Mouse (Mus musculus): ENCODE data around the gene Gm20517. TPM values are rescaled to one million over a fixed set of nuclear protein-coding genes. Genes with fewer than 3 reads are reported as not detected.

The Gm20517 gene
- polyA plus RNA-seq, 1 experiment, result 0.64 TPM

DNA sequence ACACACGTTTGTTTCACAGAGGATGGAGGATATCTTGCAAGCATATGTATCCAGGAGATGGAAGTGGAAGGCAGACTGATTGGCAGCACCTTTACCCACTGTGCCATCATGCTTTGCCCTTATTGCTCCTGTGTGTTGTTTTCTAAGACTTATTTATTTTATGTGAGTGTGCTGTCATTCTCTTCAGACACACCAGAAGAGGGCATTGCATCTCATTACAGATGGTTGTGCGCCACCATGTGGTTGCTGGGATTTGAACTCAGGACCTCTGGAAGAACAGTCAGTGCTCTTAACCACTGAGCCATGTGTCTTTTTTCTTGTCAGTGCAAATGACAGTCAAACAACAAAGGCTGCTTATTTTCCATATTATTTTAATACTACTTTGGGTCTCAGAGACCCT, 16.4 kb downstream of the Gm20517 start:
- 76% methylated on average over 2 of the region's 2 CpGs for WGBS
- Histone ChIP-seq H3K4me3 (ENCODE audit: insufficient read depth, low read depth, low read length) (no peak overlapping the region), H3K27me3 (replicated peaks; ENCODE audit: control insufficient read depth, insufficient read depth, low read length) (no peaks in the 10 kb centered on the region), H3K27ac (ENCODE audit: insufficient read depth, low read depth, low read length) (no peak overlapping the region), H3K36me3 (ENCODE audit: control insufficient read depth, insufficient read depth, low read length) (no peaks in the 10 kb centered on the region; the same call in 1 of the 2 replicates), H3K4me1 (ENCODE audit: control insufficient read depth, insufficient read depth, low read length) (no peaks in the 10 kb centered on the region; the same call in 1 of the 2 replicates)
- no peak for DNase-seq
- no peak for TF ChIP-seq POLR2A (IDR thresholded peaks at IDR 0.05; ENCODE audit: low read depth, low read length)
- no peak for TF ChIP-seq CTCF (conservative IDR thresholded peaks at IDR 0.05; ENCODE audit: insufficient read depth, insufficient read length, low read depth, low read length)

- Histone ChIP-seq H3K4me1 (ENCODE audit: control insufficient read depth, insufficient read depth, low read length) (no peaks in the 10 kb centered on the region; the same call in 1 of the 2 replicates), H3K27ac (ENCODE audit: insufficient read depth, low read depth, low read length) (peak overlapping the region; percentile 86), H3K4me3 (ENCODE audit: insufficient read depth, low read depth, low read length) (peak overlapping the region; percentile 85), H3K27me3 (replicated peaks; ENCODE audit: control insufficient read depth, insufficient read depth, low read length) (no peaks in the 10 kb centered on the region), H3K36me3 (ENCODE audit: control insufficient read depth, insufficient read depth, low read length) (no peaks in the 10 kb centered on the region)
- peak; percentile 97 for DNase-seq
- WGBS, result under 1% methylated on average over 63 of the region's 63 CpGs
- TF ChIP-seq POLR2A (IDR thresholded peaks at IDR 0.05; ENCODE audit: low read depth, low read length) (no peak), CTCF (conservative IDR thresholded peaks at IDR 0.05; ENCODE audit: insufficient read depth, insufficient read length, low read depth, low read length) (no peak)
Observed at GRCm38 (mm10) chr17:47628851-47629676, 17.7 kb downstream of the Gm20517 start.

- TF ChIP-seq POLR2A (IDR thresholded peaks at IDR 0.05; ENCODE audit: low read depth, low read length) (no peak), CTCF (conservative IDR thresholded peaks at IDR 0.05; ENCODE audit: insufficient read depth, insufficient read length, low read depth, low read length) (no peak)
- no peak for DNase-seq
- no peaks in the 10 kb centered on the region; the same call in 1 of the 2 replicates for H3K4me1 ChIP-seq (ENCODE audit: control insufficient read depth, insufficient read depth, low read length)
- WGBS, result 1% methylated on average over 60 of the region's 61 CpGs
- no peak overlapping the region for H3K27ac ChIP-seq (ENCODE audit: insufficient read depth, low read depth, low read length)
- no peaks in the 10 kb centered on the region for H3K36me3 ChIP-seq (ENCODE audit: control insufficient read depth, insufficient read depth, low read length)
- peak overlapping the region; percentile 85 for H3K4me3 ChIP-seq (ENCODE audit: insufficient read depth, low read depth, low read length)
- no peaks in the 10 kb centered on the region for H3K27me3 ChIP-seq (replicated peaks; ENCODE audit: control insufficient read depth, insufficient read depth, low read length)
Observed at GRCm38 (mm10) chr17:47629717-47630677, 18.6 kb downstream of the Gm20517 start.

DNA sequence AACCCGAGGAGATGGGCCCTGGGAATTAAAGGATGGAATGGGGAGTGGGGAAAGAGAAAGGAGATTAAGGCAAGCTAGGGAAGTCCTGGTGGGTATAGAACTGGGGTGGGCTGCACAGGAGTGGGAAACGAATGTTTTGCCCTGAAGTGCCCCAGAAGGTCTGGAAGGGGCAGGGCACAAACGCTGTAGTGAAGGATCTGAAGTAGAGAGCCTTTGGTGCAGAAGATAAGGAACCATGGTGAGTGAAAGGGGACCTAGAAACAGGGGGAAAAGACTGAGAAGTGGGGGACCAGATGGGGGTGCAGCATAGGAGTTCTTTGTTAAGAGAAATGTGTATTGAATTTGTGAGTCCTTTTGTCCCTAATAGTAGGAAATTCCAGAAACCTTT, 19.3 kb downstream of the Gm20517 start, which contains the start of gene Usp49:
Gene Usp49 (plus strand): TSS at position 13 of the 388 bp plus-strand sequence.
- Histone ChIP-seq H3K27ac (ENCODE audit: insufficient read depth, low read depth, low read length) (no peak within 1 kb of the TSS), H3K4me1 (ENCODE audit: control insufficient read depth, insufficient read depth, low read length) (no peaks in the 10 kb centered on the region; the same call in 1 of the 2 replicates), H3K4me3 (ENCODE audit: insufficient read depth, low read depth, low read length) (peak within 1 kb of the TSS; percentile 85), H3K36me3 (ENCODE audit: control insufficient read depth, insufficient read depth, low read length) (no peaks in the 10 kb centered on the region), H3K27me3 (replicated peaks; ENCODE audit: control insufficient read depth, insufficient read depth, low read length) (no peaks in the 10 kb centered on the region)
- 3% methylated on average over 3 of the region's 3 CpGs for WGBS
- TF ChIP-seq CTCF (conservative IDR thresholded peaks at IDR 0.05; ENCODE audit: insufficient read depth, insufficient read length, low read depth, low read length) (no peak), POLR2A (IDR thresholded peaks at IDR 0.05; ENCODE audit: low read depth, low read length) (no peak)
- no peak for DNase-seq

DNA sequence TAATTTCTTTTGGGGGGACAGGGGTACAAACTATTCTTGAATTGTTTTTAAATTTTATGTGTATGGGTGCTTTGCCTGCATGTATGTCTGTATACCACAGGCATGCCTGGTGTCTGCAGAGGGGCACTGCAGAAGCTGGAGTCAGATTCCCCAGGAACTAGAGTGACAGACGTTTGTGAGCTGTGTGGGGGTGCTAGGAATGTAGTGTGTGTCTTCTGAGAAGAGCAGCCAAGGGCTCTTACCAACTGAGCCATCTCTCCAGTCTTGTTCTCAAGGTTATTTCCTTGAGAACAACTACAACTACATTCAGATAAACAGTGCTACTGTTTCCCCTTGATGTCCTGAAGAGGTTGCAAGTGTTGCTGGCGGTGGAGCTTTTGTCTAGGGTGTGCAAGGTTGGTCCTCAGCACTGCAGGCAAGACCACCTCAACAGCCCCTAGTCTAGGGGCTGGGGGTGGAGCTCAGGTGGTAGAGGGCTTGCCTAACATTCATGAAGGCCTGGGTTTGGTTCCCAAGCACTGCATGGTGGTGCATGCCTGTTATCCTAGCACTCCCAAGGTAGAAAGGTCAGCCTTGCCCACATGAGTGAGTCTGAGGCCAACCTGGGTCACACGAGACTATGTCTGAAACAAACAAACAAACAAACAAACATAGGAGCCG, 20.9 kb downstream of the Gm20517 start:
- H3K4me1 ChIP-seq (ENCODE audit: control insufficient read depth, insufficient read depth, low read length), result no peaks in the 10 kb centered on the region; the same call in 1 of the 2 replicates
- H3K27ac ChIP-seq (ENCODE audit: insufficient read depth, low read depth, low read length), result no peak overlapping the region
- TF ChIP-seq POLR2A (IDR thresholded peaks at IDR 0.05; ENCODE audit: low read depth, low read length), result no peak
- TF ChIP-seq CTCF (conservative IDR thresholded peaks at IDR 0.05; ENCODE audit: insufficient read depth, insufficient read length, low read depth, low read length), result no peak
- no peak overlapping the region for H3K4me3 ChIP-seq (ENCODE audit: insufficient read depth, low read depth, low read length)
- WGBS, result 73% methylated on average over 4 of the region's 4 CpGs
- no peaks in the 10 kb centered on the region for H3K36me3 ChIP-seq (ENCODE audit: control insufficient read depth, insufficient read depth, low read length)
- no peak for DNase-seq
- H3K27me3 ChIP-seq (replicated peaks; ENCODE audit: control insufficient read depth, insufficient read depth, low read length), result no peaks in the 10 kb centered on the region

DNA sequence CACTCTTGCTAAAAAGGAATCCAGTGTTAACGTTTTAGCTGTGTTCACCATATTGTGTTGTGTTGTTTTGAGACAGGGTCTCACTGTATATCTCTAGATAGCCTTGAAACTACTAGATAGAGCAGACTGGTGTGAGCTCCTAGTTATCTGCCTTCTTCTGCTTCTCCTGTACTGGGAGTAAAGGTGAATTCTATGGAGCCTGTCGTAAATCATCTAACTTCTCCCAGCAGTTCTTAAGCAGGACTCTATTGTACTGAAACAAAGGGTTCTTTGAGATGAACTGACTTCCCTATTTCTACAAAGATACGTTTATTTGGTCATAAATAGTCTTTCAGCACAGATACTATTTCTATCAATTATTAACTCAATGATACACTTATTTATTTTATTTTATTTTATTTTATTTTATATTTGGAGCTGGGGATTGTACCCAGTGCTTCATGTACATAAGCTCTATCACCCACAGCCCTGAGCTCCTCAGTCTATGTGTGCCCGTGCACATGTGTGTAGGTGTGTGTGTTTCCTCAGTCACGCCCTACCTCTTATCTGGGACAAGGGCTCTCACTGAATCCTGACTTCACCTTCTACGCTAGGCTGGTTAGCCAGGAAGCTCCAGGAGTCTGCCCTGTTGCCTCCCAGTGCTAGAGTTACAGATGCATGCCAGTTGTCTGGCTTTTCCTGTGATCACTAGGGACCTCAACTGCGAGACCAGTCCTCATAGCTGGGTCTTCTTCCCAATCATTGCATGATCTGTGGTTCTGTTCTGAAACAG, 22.8 kb downstream of the Gm20517 start:
- H3K4me3 ChIP-seq (ENCODE audit: insufficient read depth, low read depth, low read length), result no peak overlapping the region
- 67% methylated on average over 7 of the region's 7 CpGs for WGBS
- no peaks in the 10 kb centered on the region for H3K4me1 ChIP-seq (ENCODE audit: control insufficient read depth, insufficient read depth, low read length)
- H3K27ac ChIP-seq (ENCODE audit: insufficient read depth, low read depth, low read length), result no peak overlapping the region
- DNase-seq, result no peak
- TF ChIP-seq POLR2A (IDR thresholded peaks at IDR 0.05; ENCODE audit: low read depth, low read length) (no peak), CTCF (conservative IDR thresholded peaks at IDR 0.05; ENCODE audit: insufficient read depth, insufficient read length, low read depth, low read length) (no peak)
- no peaks in the 10 kb centered on the region for H3K36me3 ChIP-seq (ENCODE audit: control insufficient read depth, insufficient read depth, low read length)
- H3K27me3 ChIP-seq (replicated peaks; ENCODE audit: control insufficient read depth, insufficient read depth, low read length), result no peaks in the 10 kb centered on the region
